Mouse (Mus musculus) layer of hippocampus, adult 11-12 months (tissue): Measurements from ENCODE around the gene H2al1i.
"Not testable (repeated sequence)": the region's sequence is repeated elsewhere in the genome, so short reads cannot be mapped to it uniquely, and the experiment has no call there.

Experiments
- DNase-seq: peaks from one replicate; pipeline ENCODE4 v3.0.0; 2022; ENCODE audit warnings: low spot score

Gene H2al1i

DNA sequence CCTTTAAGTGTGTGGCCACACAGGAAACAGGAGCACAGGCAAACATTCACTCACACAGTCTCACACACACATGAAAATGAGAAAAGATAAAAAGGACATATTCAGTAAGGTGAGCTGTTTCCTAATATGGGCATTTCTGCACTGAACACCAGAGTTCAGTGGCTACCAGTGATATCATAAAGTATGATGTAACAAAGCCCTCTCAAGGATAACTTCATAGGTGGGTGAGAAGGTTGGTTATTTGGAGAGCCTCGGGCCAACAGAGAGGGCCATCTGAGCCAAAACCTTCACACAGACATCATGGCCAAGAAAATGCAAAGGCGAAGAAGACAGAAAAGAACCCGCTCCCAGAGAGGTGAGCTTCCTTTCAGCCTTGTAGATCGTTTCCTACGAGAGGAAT is at the start of gene H2al1i:
H2al1i (plus strand) TSS at position 301 of the 400 bp plus-strand sequence.
- not testable (repeated sequence) for DNase-seq

DNA sequence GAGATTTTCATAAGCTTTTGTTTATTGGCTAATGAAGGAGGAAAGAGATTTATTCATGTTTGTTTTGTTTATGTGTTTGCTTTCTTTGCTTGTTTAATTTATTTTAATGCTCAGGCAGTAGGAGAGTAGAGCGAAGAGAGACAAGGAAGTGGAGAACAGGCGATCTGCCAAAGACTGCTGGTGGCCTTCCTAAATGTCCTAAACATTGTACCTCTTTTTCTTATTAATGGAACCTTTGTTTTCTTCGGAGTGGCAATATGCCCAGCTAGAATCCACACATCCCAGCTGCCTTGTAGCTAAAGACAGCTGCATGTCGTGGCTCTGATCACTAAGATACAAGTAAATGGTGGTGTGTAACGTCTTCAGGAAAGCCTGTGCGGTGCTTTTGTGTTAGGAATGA is 47.4 kb upstream of the H2al1i start:
- DNase-seq, result no peak

DNA sequence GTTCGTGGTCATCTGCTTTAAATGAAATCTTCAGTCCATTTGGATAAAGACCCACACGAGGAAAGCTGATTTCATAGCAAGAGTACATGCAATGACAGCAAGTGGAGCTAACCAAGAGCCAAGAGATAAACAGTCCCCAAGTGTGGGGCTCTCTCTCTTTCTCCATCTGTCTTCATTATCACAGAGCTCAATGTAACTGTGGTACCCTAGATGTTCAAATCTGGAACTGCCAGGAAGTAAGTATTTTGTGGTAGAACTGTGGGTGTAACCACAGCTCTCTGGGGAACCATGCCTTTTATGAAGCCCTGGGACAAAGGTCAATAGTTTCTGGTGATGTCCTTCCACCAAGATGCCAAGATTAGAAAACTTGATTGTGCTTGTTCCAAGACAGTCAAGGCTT is 43.7 kb upstream of the H2al1i start:
- no peak for DNase-seq

DNA sequence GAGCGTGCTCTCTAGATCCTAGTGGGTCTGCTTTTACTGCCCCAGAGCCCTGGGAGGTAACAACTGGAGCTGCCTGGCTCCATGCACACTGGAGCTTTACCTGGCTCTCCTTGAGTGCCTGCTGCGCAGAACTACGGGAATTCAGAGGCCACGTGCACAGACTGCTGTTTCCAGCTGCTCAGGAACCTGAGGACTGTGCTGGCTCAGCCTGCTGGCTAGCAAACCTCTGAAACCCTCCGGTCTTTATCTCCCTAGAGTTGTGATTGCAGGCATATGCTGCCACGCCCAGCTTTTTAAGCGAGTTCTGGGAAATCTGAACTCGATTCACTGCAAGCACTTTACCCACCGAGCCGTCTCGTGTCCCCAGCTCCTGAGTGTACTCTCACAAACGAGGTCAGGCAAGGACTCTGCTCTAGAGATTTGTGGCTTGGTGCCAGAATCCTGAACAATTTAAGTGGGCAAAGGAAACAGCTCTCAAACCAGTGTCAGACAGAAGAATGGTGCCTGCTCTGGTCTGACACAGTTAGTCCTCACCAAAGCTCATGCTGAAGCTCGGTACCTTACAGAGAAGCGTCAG is 36.1 kb upstream of the H2al1i start:
- no peak for DNase-seq

DNA sequence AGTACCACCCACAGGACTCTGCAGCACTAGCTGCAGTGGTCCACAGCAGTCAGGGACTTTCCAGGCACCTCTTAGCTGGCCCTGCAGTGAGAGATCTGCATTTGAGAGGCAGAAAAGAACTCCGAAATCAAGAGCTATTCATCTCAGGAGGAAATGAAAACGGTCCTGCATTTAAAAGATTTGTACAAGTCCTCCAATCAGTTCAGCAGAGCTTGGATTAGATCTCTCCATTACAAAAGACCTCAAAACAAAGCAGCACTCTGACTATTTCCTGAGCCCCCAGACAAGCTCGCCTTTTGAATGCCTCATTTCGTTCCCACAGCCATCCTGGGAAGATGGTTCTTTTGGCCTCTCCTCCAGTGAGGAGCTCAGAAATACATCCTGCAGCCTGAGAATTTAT is 35.2 kb upstream of the H2al1i start:
- DNase-seq, result no peak

DNA sequence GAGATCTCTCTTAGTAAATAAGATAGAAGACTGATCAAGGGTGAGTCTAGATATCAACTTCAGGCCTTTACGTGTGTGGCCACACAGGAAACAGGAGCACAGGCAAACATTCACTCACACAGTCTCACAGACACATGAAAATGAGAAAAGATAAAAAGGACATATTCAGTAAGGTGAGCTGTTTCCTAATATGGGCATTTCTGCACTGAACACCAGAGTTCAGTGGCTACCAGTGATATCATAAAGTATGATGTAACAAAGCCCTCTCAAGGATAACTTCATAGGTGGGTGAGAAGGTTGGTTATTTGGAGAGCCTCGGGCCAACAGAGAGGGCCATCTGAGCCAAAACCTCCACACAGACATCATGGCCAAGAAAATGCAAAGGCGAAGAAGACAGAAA is 25.5 kb upstream of the H2al1i start, which contains the start of gene H2al1a:
H2al1a (plus strand) TSS at position 301 of the 400 bp plus-strand sequence.
- not testable (repeated sequence) for DNase-seq

DNA sequence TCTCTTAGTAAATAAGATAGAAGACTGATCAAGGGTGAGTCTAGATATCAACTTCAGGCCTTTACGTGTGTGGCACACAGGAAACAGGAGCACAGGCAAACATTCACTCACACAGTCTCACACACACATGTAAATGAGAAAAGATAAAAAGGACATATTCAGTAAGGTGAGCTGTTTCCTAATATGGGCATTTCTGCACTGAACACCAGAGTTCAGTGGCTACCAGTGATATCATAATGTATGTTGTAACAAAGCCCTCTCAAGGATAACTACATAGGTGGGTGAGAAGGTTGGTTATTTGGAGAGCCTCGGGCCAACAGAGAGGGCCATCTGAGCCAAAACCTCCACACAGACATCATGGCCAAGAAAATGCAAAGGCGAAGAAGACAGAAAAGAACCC is 22.3 kb upstream of the H2al1i start, which contains the start of gene H2al1b:
H2al1b (plus strand) TSS at position 301 of the 400 bp plus-strand sequence.
- not testable (repeated sequence) for DNase-seq

DNA sequence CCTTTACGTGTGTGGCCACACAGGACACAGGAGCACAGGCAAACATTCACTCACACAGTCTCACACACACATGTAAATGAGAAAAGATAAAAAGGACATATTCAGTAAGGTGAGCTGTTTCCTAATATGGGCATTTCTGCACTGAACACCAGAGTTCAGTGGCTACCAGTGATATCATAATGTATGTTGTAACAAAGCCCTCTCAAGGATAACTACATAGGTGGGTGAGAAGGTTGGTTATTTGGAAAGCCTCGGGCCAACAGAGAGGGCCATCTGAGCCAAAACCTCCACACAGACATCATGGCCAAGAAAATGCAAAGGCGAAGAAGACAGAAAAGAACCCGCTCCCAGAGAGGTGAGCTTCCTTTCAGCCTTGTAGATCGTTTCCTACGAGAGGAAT is 19.1 kb upstream of the H2al1i start, which contains the start of gene H2al1c:
H2al1c (plus strand) TSS at position 301 of the 400 bp plus-strand sequence.
- not testable (repeated sequence) for DNase-seq

DNA sequence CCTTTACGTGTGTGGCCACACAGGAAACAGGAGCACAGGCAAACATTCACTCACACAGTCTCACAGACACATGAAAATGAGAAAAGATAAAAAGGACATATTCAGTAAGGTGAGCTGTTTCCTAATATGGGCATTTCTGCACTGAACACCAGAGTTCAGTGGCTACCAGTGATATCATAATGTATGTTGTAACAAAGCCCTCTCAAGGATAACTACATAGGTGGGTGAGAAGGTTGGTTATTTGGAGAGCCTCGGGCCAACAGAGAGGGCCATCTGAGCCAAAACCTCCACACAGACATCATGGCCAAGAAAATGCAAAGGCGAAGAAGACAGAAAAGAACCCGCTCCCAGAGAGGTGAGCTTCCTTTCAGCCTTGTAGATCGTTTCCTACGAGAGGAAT is 15.9 kb upstream of the H2al1i start, which contains the start of gene H2al1d:
H2al1d (plus strand) TSS at position 301 of the 400 bp plus-strand sequence.
- not testable (repeated sequence) for DNase-seq

DNA sequence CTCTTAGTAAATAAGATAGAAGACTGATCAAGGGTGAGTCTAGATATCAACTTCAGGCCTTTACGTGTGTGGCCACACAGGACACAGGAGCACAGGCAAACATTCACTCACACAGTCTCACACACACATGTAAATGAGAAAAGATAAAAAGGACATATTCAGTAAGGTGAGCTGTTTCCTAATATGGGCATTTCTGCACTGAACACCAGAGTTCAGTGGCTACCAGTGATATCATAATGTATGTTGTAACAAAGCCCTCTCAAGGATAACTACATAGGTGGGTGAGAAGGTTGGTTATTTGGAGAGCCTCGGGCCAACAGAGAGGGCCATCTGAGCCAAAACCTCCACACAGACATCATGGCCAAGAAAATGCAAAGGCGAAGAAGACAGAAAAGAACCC is 12.8 kb upstream of the H2al1i start, which contains the start of gene H2al1e:
H2al1e (plus strand) TSS at position 301 of the 400 bp plus-strand sequence.
- DNase-seq, result not testable (repeated sequence)

DNA sequence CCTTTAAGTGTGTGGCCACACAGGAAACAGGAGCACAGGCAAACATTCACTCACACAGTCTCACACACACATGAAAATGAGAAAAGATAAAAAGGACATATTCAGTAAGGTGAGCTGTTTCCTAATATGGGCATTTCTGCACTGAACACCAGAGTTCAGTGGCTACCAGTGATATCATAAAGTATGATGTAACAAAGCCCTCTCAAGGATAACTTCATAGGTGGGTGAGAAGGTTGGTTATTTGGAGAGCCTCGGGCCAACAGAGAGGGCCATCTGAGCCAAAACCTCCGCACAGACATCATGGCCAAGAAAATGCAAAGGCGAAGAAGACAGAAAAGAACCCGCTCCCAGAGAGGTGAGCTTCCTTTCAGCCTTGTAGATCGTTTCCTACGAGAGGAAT is 9.6 kb upstream of the H2al1i start, which contains the start of gene H2al1f:
H2al1f (plus strand) TSS at position 301 of the 400 bp plus-strand sequence.
- DNase-seq, result not testable (repeated sequence)

DNA sequence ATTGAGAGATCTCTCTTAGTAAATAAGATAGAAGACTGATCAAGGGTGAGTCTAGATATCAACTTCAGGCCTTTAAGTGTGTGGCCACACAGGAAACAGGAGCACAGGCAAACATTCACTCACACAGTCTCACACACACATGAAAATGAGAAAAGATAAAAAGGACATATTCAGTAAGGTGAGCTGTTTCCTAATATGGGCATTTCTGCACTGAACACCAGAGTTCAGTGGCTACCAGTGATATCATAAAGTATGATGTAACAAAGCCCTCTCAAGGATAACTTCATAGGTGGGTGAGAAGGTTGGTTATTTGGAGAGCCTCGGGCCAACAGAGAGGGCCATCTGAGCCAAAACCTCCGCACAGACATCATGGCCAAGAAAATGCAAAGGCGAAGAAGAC is 6.5 kb upstream of the H2al1i start, which contains the start of gene H2al1g:
H2al1g (plus strand) TSS at position 301 of the 400 bp plus-strand sequence.
- DNase-seq, result not testable (repeated sequence)

DNA sequence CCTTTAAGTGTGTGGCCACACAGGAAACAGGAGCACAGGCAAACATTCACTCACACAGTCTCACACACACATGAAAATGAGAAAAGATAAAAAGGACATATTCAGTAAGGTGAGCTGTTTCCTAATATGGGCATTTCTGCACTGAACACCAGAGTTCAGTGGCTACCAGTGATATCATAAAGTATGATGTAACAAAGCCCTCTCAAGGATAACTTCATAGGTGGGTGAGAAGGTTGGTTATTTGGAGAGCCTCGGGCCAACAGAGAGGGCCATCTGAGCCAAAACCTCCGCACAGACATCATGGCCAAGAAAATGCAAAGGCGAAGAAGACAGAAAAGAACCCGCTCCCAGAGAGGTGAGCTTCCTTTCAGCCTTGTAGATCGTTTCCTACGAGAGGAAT is 3.3 kb upstream of the H2al1i start, which contains the start of gene H2al1h:
H2al1h (plus strand) TSS at position 301 of the 400 bp plus-strand sequence.
- DNase-seq, result not testable (repeated sequence)

DNA sequence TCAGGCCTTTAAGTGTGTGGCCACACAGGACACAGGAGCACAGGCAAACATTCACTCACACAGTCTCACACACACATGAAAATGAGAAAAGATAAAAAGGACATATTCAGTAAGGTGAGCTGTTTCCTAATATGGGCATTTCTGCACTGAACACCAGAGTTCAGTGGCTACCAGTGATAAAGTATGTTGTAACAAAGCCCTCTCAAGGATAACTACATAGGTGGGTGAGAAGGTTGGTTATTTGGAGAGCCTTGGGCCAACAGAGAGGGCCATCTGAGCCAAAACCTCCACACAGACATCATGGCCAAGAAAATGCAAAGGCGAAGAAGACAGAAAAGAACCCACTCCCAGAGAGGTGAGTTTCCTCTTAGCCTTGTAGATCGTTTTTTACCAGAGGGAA is 3.1 kb downstream of the H2al1i start, which contains the start of gene H2al1j:
H2al1j (plus strand) TSS at position 301 of the 400 bp plus-strand sequence.
- not testable (repeated sequence) for DNase-seq

DNA sequence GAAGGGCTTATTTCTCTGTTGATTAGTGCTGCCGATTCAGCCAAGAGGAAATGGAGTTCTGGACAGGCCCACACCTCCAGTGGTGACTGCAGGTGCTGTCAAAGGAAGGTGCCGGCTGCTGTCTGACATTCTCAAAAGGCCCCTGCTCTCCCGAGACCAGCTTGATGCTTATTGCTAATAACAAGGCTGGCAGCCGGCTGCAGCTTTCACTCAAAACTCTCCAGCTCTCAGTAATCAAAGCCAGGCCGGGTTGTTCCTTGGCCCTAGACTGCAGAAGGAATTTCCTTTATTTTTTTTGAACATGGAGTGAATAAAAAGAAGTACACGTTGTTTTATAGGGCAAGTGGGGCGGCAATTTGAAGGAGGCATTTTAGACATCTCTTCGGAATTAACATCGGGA is 21.3 kb downstream of the H2al1i start:
- DNase-seq, result no peak

DNA sequence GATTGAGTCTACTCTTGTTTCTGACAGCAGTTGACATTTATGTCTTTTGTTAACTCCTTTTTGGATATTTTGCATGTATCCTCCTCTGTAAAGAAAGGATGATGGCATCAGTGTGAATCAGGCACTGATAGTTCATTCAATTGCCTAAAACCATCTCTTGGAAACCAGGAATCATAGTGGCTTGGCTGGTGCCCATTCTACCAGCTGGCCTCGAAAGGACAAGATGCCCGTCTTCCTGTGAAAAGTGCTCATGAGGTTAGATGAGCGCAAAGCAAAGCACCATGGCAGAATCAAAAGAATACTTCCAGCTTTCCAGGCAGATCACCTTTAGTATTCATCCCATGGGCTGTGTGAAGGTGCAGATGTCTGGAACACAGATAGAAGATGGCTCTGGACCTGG is 22.3 kb downstream of the H2al1i start:
- no peak for DNase-seq

DNA sequence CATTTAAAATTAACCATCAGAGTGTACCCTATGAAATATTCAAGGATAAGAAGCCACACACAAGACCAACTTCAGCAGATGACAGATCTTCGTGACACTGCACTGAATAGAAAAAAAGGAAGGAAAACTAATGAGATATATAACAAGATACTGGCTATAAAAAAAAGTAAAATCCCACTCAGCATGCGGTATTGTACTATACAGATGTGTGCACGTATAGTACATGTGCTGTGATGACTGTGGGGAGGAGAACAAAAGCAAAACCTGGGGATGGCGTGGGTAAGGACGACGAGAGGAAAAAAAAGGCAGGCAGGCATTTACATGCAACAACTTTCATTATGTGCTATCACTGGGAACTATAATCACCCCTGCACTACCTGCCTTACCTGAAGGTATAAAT is 36.4 kb downstream of the H2al1i start:
- no peak for DNase-seq

DNA sequence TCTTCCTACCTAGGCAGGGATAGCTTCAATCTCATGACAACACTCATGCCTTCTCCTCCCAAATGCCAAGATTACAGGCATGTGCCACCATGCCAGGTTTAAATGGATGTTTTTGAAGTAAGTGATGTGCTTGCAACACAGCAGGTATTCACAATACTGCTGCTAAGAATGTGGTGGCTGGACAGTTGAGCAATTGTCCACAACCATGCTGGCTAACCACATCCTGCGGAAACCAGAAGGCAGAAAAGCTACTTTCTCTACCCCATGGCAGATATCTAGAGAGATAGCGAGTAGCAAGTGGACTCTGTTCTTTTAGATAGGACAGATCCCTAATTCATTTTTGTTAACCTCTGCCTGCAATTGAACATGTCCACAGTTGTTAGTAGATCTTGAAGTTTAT is 36.8 kb downstream of the H2al1i start:
- no peak for DNase-seq

DNA sequence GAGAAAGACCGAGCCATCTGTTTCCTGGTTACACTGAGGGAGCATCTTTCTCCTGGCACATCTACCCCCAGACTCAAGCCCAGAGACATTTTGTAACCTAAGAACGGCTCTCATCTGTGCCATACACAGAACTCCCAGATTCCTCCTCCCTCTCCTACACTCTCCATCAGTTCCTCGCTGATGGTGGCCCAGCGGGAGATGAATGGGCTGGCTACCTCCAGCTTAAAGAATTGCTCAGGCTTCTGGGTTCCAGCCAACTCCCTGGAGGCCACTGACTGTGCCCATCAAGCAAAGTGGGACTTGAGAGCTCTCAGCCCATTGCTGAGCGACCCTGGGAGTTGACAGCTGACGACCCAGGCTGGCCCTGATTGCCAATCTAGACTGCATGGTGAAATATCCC is 39.4 kb downstream of the H2al1i start:
- DNase-seq, result no peak

DNA sequence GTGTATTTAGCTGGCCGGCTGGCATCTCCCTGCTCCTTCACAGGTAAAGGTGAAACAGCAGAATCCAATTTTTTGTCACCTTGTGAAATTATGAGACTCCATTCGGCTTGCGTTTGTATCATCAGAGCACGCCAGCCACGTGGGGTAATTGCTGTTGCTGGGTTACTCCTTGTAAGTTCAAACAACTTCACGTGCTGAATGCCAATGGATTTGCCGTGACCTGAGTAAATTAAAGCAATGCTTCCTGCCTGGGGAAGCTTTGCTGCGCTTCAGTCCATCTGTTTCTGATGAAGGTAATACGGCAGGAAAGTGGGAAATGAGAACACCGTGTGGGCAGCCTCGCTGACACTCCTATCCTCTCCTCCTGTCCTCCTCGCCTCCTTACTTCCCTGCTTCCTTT is 40.7 kb downstream of the H2al1i start:
- DNase-seq, result no peak
